Mouse (Mus musculus) liver, embryonic 14.5 days (tissue): ENCODE data around the gene Veph1. TPM values are rescaled to one million over a fixed set of nuclear protein-coding genes. Genes with fewer than 3 reads are reported as not detected.

Experiments
- ATAC-seq: fragments of 200-750 bp; cut with Nextera tagmentation; 2 replicates; pipeline ENCODE4 v1.8.0; 2017; ENCODE audit warnings: moderate number of reproducible peaks, mild to moderate bottlenecking, moderate library complexity; ENCODE audit not compliant: insufficient read depth
- DNase-seq, 3 experiments: peaks; one replicate each; pipeline ENCODE4 v3.0.0-alpha.2; 2012 to 2013; ENCODE audit warnings: low read depth in 3 of 3, low spot score in 3 of 3
- H3K27ac ChIP-seq: fragments of 300-500 bp; sonication (generic); 2 replicates; pipeline ENCODE4 v1.5.1; 2014; ENCODE audit warnings: moderate library complexity, mild to moderate bottlenecking, control low read depth, inconsistent platforms
- H3K27me3 ChIP-seq: fragments of 300-500 bp; sonication (generic); 2 replicates; pipeline ENCODE4 v1.6.1; 2014; ENCODE audit warnings: mild to moderate bottlenecking, low read length, moderate library complexity; ENCODE audit not compliant: control insufficient read depth, insufficient read depth
- H3K36me3 ChIP-seq: fragments of 300-500 bp; sonication (generic); replicated peaks from 2 replicates; pipeline ENCODE4 v1.6.1; 2014; ENCODE audit warnings: low read depth; ENCODE audit not compliant: control insufficient read depth, insufficient read depth
- H3K4me1 ChIP-seq, 2 experiments: fragments of 200-500 bp in 1 of 2; fragments of 300-500 bp in 1 of 2; sonication (generic) in 1 of 2; replicated peaks; 2 replicates each; pipeline ENCODE4 v1.6.1; 2012 to 2014; ENCODE audit warnings: antibody characterized with exemption in 1 of 2, inconsistent platforms in 1 of 2, low read length in 1 of 2; ENCODE audit not compliant: control insufficient read depth in 2 of 2, insufficient read depth in 2 of 2
- H3K4me2 ChIP-seq: fragments of 300-500 bp; sonication (generic); 2 replicates; pipeline ENCODE4 v1.6.1; 2014; ENCODE audit warnings: low read depth, mild to moderate bottlenecking, control low read depth, moderate library complexity
- H3K4me3 ChIP-seq, 2 experiments: fragments of 200-500 bp in 1 of 2; fragments of 300-500 bp in 1 of 2; sonication (generic) in 1 of 2; 2 replicates each; pipeline ENCODE4 v1.5.1; 2012 to 2014; ENCODE audit warnings: low read depth in 2 of 2, low read length in 2 of 2, mild to moderate bottlenecking in 2 of 2, control low read depth in 1 of 2, inconsistent platforms in 1 of 2, moderate library complexity in 1 of 2; ENCODE audit not compliant: insufficient read depth in 1 of 2
- H3K9ac ChIP-seq: fragments of 300-500 bp; sonication (generic); replicated peaks from 2 replicates; pipeline ENCODE4 v1.6.1; 2014; ENCODE audit warnings: mild to moderate bottlenecking, control low read depth, moderate library complexity
- H3K9me3 ChIP-seq: fragments of 300-500 bp; sonication (generic); 2 replicates; pipeline ENCODE4 v1.6.1; 2016; ENCODE audit warnings: low read length, mixed read lengths; ENCODE audit not compliant: control insufficient read depth
- CTCF ChIP-seq: IDR thresholded peaks from 2 replicates; pipeline ENCODE4 v1.5.1; 2016; ENCODE audit warnings: antibody characterized with exemption, low read depth, control low read depth
- EP300 ChIP-seq: IDR thresholded peaks from 2 replicates; pipeline ENCODE4 v1.6.1; 2016; ENCODE audit warnings: antibody characterized with exemption, low read depth
- WGBS: fragments of 180-500 bp; shearing (Covaris S2); extraction: QIAGEN DNeasy Blood & Tissue Kit; methylation state at CpG from one replicate; pipeline ENCODE4 v1.1.7; 2014; ENCODE audit not compliant: insufficient replicate concordance; 5-methylcytosine and 5-hydroxymethylcytosine counted together
- polyA plus RNA-seq, 2 experiments: library from polyadenylated mRNA; depleted of rRNA in 1 of 2; stranded (reverse) in 1 of 2; unstranded in 1 of 2; fragments of >200 nt; fragmentation: Nextera tagmentation in 1 of 2; extraction: Ambion mirVana in 1 of 2; gene quantifications; 2 replicates each; pipeline versions ENCODE4 v1.2.1 to v1.2.3; 2012 to 2014

Veph1 gene
- polyA plus RNA-seq, 2 experiments, result 0.01 to 0.06 TPM

GRCm38 (mm10) chr3:66078898-66079537 is 217.6 kb downstream of the Veph1 start:
- peak in 2 of 3 experiments; percentile 3 to 7 for DNase-seq
- no peaks in the 10 kb centered on the region; a peak in 1 of 4 replicates for H3K4me1 ChIP-seq
- 57% methylated on average over 6 of the region's 6 CpGs for WGBS
- no peaks in the 10 kb centered on the region for H3K9me3 ChIP-seq
- no peaks in the 10 kb centered on the region for H3K27me3 ChIP-seq
- ATAC-seq, result no peak
- H3K27ac ChIP-seq, result no peak overlapping the region
- H3K4me2 ChIP-seq, result no peak overlapping the region
- H3K4me3 ChIP-seq, result no peak overlapping the region
- no peaks in the 10 kb centered on the region for H3K36me3 ChIP-seq
- no peak for TF ChIP-seq EP300
- TF ChIP-seq CTCF, result no peak
- H3K9ac ChIP-seq, result no peak overlapping the region

DNA sequence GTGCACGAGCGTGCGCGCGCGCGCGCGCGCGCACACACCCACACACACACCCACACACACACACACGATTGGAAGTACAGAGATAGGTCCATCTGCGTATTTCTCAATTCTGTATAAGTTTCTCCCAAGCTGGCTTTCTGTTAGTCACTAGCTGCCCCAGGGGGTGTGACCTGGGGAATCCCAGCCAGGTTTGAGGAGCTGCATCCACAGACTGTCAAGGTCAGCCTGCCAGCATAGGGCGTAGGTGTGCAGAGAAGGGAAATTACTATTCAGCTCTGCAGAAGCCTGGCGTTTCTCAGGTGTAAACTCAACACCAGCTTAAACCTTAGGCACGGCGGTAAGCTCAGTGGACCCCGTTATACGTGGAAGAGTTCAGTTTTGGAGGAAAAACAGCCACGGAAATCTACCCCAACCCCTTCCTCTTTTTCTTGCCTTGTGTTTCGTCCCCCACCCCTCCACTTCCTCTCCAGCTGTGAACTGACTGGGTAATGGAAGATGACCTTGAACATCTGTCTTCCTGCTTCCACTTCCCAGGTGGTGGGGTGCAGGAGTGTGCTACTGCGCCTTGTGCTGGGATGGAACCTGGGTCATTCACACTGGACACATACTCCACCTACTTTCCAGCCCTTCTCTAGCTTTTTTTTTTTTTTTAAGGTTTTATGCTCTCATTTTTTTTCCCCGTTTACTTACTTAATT is 218.5 kb downstream of the Veph1 start:
- DNase-seq, result no peak
- Histone ChIP-seq H3K27ac (no peak overlapping the region), H3K4me3 (no peak overlapping the region), H3K4me1 (no peaks in the 10 kb centered on the region; a peak in 1 of 4 replicates), H3K36me3 (no peaks in the 10 kb centered on the region), H3K9ac (no peak overlapping the region), H3K9me3 (no peaks in the 10 kb centered on the region), H3K27me3 (no peaks in the 10 kb centered on the region), H3K4me2 (no peak overlapping the region)
- no peak for ATAC-seq
- TF ChIP-seq CTCF, result no peak
- no peak for TF ChIP-seq EP300
- 62% methylated on average over 23 of the region's 23 CpGs for WGBS

DNA sequence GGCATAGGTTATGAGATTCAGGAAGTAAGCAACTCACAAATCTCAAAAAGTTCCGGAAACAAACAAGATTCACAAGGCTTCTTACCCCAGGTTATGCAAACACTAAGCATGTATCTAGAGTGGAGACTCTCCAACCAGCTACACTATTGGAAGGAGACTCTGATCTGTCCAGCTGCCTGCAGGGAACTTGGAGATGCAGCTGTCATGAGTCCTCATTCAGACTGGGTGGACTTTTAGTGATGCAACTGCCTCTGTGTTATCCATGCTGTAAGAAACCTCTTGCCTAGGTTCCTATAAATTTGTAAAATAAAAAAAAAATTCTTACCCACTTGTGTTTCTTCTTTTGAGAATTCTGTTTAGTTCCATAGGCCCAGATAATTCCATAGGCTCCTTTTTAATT is 226.4 kb downstream of the Veph1 start:
- H3K9ac ChIP-seq, result no peak overlapping the region
- H3K4me1 ChIP-seq, result no peaks in the 10 kb centered on the region
- no peaks in the 10 kb centered on the region for H3K36me3 ChIP-seq
- no peaks in the 10 kb centered on the region for H3K27me3 ChIP-seq
- ATAC-seq, result no peak
- TF ChIP-seq CTCF (no peak), EP300 (no peak)
- WGBS, result 67% methylated on average over 1 of the region's 1 CpGs
- H3K4me2 ChIP-seq, result no peak overlapping the region
- no peaks in the 10 kb centered on the region for H3K9me3 ChIP-seq
- H3K4me3 ChIP-seq, result no peak overlapping the region
- DNase-seq, result no peak
- no peak overlapping the region for H3K27ac ChIP-seq

GRCm38 (mm10) chr3:66063881-66064280 is 232.8 kb downstream of the Veph1 start:
- H3K36me3 ChIP-seq, result no peaks in the 10 kb centered on the region
- no peaks in the 10 kb centered on the region for H3K27me3 ChIP-seq
- 35% methylated on average over 6 of the region's 6 CpGs for WGBS
- DNase-seq, result no peak
- no peak for ATAC-seq
- no peak overlapping the region for H3K4me2 ChIP-seq
- no peaks in the 10 kb centered on the region; a peak in 1 of 4 replicates for H3K4me1 ChIP-seq
- H3K9me3 ChIP-seq, result no peaks in the 10 kb centered on the region
- H3K4me3 ChIP-seq, result no peak overlapping the region
- H3K27ac ChIP-seq, result no peak overlapping the region
- H3K9ac ChIP-seq, result no peak overlapping the region
- TF ChIP-seq CTCF (peak; percentile 15; the same call in 1 of the 2 replicates), EP300 (no peak)

GRCm38 (mm10) chr3:66056912-66057311 is 239.7 kb downstream of the Veph1 start:
- no peak overlapping the region for H3K27ac ChIP-seq
- H3K4me1 ChIP-seq, result no peaks in the 10 kb centered on the region; a peak in 1 of 4 replicates
- no peak overlapping the region for H3K9ac ChIP-seq
- no peaks in the 10 kb centered on the region for H3K9me3 ChIP-seq
- no peak overlapping the region for H3K4me3 ChIP-seq
- H3K27me3 ChIP-seq, result no peaks in the 10 kb centered on the region
- no peak overlapping the region for H3K4me2 ChIP-seq
- H3K36me3 ChIP-seq, result no peaks in the 10 kb centered on the region
- WGBS, result 73% methylated on average over 16 of the region's 16 CpGs
- DNase-seq (no peak), ATAC-seq (no peak)
- no peak for TF ChIP-seq EP300
- no peak for TF ChIP-seq CTCF
